Mouse (Mus musculus): ENCODE measurements at regions not wholly inside any gene's neighbourhood (a gene's known extent, or its start where the extent isn't known, plus 50 kb on each side); places are given as distances from the start of the nearest gene placed in this dataset.
A peak's percentile ranks its signal among the peaks of the same experiment; 100 is the strongest.

DNA sequence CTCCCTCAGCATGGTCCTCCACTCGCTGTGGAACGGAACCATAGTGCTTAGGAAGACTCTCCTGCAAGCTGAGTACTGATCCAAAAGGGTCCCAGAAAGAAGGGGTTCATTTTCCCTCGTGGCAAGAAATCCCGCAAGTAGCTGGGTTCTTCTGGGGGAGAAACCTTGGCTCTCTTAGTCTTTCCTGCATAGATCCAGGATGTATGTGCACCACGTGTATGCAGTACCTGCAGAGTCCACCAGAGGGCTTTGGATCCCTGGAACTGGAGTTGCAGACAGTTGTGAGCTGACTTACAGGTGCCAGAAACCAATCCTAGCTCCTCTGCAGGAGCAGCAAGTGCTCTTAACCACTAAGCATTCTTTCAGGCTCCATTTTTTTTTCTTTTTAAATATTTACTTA lies 67.9 kb upstream of the Pmepa1 start:
- H3K4me1 ChIP-seq (replicated peaks; ENCODE audit: low read depth, low read length), result peaks cover 48% of the 10 kb centered on the region
- H3K27me3 ChIP-seq (ENCODE audit: insufficient read depth, low read length), result peaks cover 46% of the 10 kb centered on the region
- H3K4me3 ChIP-seq (replicated peaks; ENCODE audit: low read length), result no peak overlapping the region
- H3K9me3 ChIP-seq (ENCODE audit: low read length), result no peaks in the 10 kb centered on the region
- TF ChIP-seq POU5F1 (IDR thresholded peaks at IDR 0.05; ENCODE audit: borderline replicate concordance, low read length), result no peak
- TF ChIP-seq CTCF (conservative IDR thresholded peaks at IDR 0.05; ENCODE audit: low read length), result peak; percentile 83
- no peaks in the 10 kb centered on the region for H3K36me3 ChIP-seq (ENCODE audit: insufficient read depth, low read length)

GRCm38 (mm10) chr2:173347341-173347740 lies 71.0 kb upstream of the Pmepa1 start:
- Histone ChIP-seq H3K9me3 (ENCODE audit: low read length) (no peaks in the 10 kb centered on the region), H3K36me3 (ENCODE audit: insufficient read depth, low read length) (no peaks in the 10 kb centered on the region), H3K4me3 (replicated peaks; ENCODE audit: low read length) (no peak overlapping the region), H3K4me1 (replicated peaks; ENCODE audit: low read depth, low read length) (peaks cover 35% of the 10 kb centered on the region), H3K27me3 (ENCODE audit: insufficient read depth, low read length) (peaks cover 25% of the 10 kb centered on the region; the same call in 1 of the 2 replicates)
- TF ChIP-seq CTCF (conservative IDR thresholded peaks at IDR 0.05; ENCODE audit: low read length) (no peak), POU5F1 (IDR thresholded peaks at IDR 0.05; ENCODE audit: borderline replicate concordance, low read length) (no peak), NANOG (IDR thresholded peaks at IDR 0.05; ENCODE audit: borderline replicate concordance, low read length) (no peak)

GRCm38 (mm10) chr2:173348757-173349156 lies 72.4 kb upstream of the Pmepa1 start:
- TF ChIP-seq CTCF (conservative IDR thresholded peaks at IDR 0.05; ENCODE audit: low read length) (no peak), POU5F1 (IDR thresholded peaks at IDR 0.05; ENCODE audit: borderline replicate concordance, low read length) (no peak), NANOG (IDR thresholded peaks at IDR 0.05; ENCODE audit: borderline replicate concordance, low read length) (no peak)
- H3K27me3 ChIP-seq (ENCODE audit: insufficient read depth, low read length), result peaks cover 19% of the 10 kb centered on the region; the same call in 1 of the 2 replicates
- H3K4me1 ChIP-seq (replicated peaks; ENCODE audit: low read depth, low read length), result peaks cover 23% of the 10 kb centered on the region
- H3K4me3 ChIP-seq (replicated peaks; ENCODE audit: low read length), result no peak overlapping the region
- no peaks in the 10 kb centered on the region for H3K36me3 ChIP-seq (ENCODE audit: insufficient read depth, low read length)
- no peaks in the 10 kb centered on the region for H3K9me3 ChIP-seq (ENCODE audit: low read length)

- H3K36me3 ChIP-seq (ENCODE audit: insufficient read depth, low read length), result no peaks in the 10 kb centered on the region
- H3K4me3 ChIP-seq (replicated peaks; ENCODE audit: low read length), result no peak overlapping the region
- peaks cover 19% of the 10 kb centered on the region for H3K4me1 ChIP-seq (replicated peaks; ENCODE audit: low read depth, low read length)
- TF ChIP-seq POU5F1 (IDR thresholded peaks at IDR 0.05; ENCODE audit: borderline replicate concordance, low read length) (no peak), CTCF (conservative IDR thresholded peaks at IDR 0.05; ENCODE audit: low read length) (no peak), NANOG (IDR thresholded peaks at IDR 0.05; ENCODE audit: borderline replicate concordance, low read length) (no peak)
- no peaks in the 10 kb centered on the region for H3K9me3 ChIP-seq (ENCODE audit: low read length)
- H3K27me3 ChIP-seq (ENCODE audit: insufficient read depth, low read length), result peaks cover 16% of the 10 kb centered on the region; the same call in 1 of the 2 replicates
Measured at GRCm38 (mm10) chr2:173349510-173349909, 73.2 kb upstream of the Pmepa1 start.

- no peaks in the 10 kb centered on the region for H3K36me3 ChIP-seq (ENCODE audit: insufficient read depth, low read length)
- peaks cover 19% of the 10 kb centered on the region for H3K4me1 ChIP-seq (replicated peaks; ENCODE audit: low read depth, low read length)
- peaks cover 16% of the 10 kb centered on the region; the same call in 1 of the 2 replicates for H3K27me3 ChIP-seq (ENCODE audit: insufficient read depth, low read length)
- H3K9me3 ChIP-seq (ENCODE audit: low read length), result no peaks in the 10 kb centered on the region
- TF ChIP-seq NANOG (IDR thresholded peaks at IDR 0.05; ENCODE audit: borderline replicate concordance, low read length), result no peak
- no peak for TF ChIP-seq POU5F1 (IDR thresholded peaks at IDR 0.05; ENCODE audit: borderline replicate concordance, low read length)
- no peak for TF ChIP-seq CTCF (conservative IDR thresholded peaks at IDR 0.05; ENCODE audit: low read length)
- no peak overlapping the region for H3K4me3 ChIP-seq (replicated peaks; ENCODE audit: low read length)
Measured at GRCm38 (mm10) chr2:173349910-173350309, 73.6 kb upstream of the Pmepa1 start.

- Histone ChIP-seq H3K4me3 (replicated peaks; ENCODE audit: low read length) (no peak overlapping the region), H3K4me1 (replicated peaks; ENCODE audit: low read depth, low read length) (peaks cover 19% of the 10 kb centered on the region), H3K36me3 (ENCODE audit: insufficient read depth, low read length) (no peaks in the 10 kb centered on the region), H3K9me3 (ENCODE audit: low read length) (no peaks in the 10 kb centered on the region), H3K27me3 (ENCODE audit: insufficient read depth, low read length) (peaks cover 16% of the 10 kb centered on the region; the same call in 1 of the 2 replicates)
- no peak for TF ChIP-seq POU5F1 (IDR thresholded peaks at IDR 0.05; ENCODE audit: borderline replicate concordance, low read length)
- TF ChIP-seq NANOG (IDR thresholded peaks at IDR 0.05; ENCODE audit: borderline replicate concordance, low read length), result no peak
- TF ChIP-seq CTCF (conservative IDR thresholded peaks at IDR 0.05; ENCODE audit: low read length), result no peak
Measured at GRCm38 (mm10) chr2:173350405-173350804, 74.1 kb upstream of the Pmepa1 start.

GRCm38 (mm10) chr2:173350831-173351230 lies 74.5 kb upstream of the Pmepa1 start:
- TF ChIP-seq POU5F1 (IDR thresholded peaks at IDR 0.05; ENCODE audit: borderline replicate concordance, low read length) (no peak), CTCF (conservative IDR thresholded peaks at IDR 0.05; ENCODE audit: low read length) (no peak), NANOG (IDR thresholded peaks at IDR 0.05; ENCODE audit: borderline replicate concordance, low read length) (no peak)
- Histone ChIP-seq H3K4me1 (replicated peaks; ENCODE audit: low read depth, low read length) (peaks cover 19% of the 10 kb centered on the region), H3K4me3 (replicated peaks; ENCODE audit: low read length) (no peak overlapping the region), H3K36me3 (ENCODE audit: insufficient read depth, low read length) (no peaks in the 10 kb centered on the region), H3K27me3 (ENCODE audit: insufficient read depth, low read length) (peaks cover 16% of the 10 kb centered on the region; the same call in 1 of the 2 replicates), H3K9me3 (ENCODE audit: low read length) (no peaks in the 10 kb centered on the region)

DNA sequence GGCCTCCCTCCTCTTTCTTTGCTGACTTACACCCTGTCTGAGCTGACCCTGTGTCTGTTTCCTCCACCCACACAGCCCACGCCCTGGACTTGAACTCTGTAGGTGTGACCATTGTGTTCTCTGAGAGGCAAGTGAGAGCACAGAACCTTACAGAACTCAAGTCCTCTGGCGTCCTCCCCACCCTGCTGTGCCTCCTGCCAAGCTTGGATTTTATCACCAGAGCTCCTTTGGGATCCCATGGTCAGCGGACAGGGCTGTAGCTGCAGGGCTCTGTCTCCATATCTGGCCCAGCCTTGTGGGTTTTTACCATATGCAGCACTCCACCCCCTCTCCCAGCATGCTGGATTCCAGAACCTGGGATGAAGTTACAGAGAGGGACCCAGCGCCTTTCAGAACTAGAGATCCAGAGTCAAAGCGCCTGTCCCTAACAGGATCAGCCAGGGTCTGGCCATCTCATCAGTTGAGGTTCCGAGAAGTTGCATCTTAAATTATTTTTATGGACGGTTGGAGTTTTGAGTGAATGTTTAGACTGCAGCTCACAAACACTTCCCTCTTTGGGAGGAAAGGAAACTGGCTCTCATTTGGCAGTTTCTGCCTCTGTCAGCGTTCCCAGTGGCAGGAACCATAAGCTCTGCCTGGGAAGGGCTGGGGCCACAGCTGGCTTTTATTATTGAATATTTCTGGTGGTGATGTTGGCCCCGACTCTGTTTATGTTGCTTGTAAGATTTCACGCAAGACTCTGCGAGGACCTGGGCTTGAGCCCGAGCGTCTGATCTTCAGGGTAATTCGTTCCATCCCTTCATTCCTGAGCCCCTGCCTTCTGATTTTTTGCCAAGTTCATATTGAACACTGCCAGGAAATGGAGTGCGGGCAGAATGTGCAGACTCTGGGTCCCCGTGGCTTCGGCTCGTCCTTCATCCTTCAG lies 75.8 kb upstream of the Pmepa1 start:
- TF ChIP-seq CTCF (conservative IDR thresholded peaks at IDR 0.05; ENCODE audit: low read length) (no peak), NANOG (IDR thresholded peaks at IDR 0.05; ENCODE audit: borderline replicate concordance, low read length) (no peak), POU5F1 (IDR thresholded peaks at IDR 0.05; ENCODE audit: borderline replicate concordance, low read length) (no peak)
- Histone ChIP-seq H3K9me3 (ENCODE audit: low read length) (no peaks in the 10 kb centered on the region), H3K4me1 (replicated peaks; ENCODE audit: low read depth, low read length) (peaks cover 27% of the 10 kb centered on the region), H3K4me3 (replicated peaks; ENCODE audit: low read length) (no peak overlapping the region), H3K27me3 (ENCODE audit: insufficient read depth, low read length) (peaks cover 11% of the 10 kb centered on the region; the same call in 1 of the 2 replicates), H3K36me3 (ENCODE audit: insufficient read depth, low read length) (no peaks in the 10 kb centered on the region)

Measured in E14TG2a.4 (cell line).